Mouse (Mus musculus) hindbrain, embryonic 11.5 days (tissue): ENCODE measurements around the gene Ankrd31. TPM values are rescaled to one million over a fixed set of nuclear protein-coding genes. Genes with fewer than 3 reads are reported as not detected.
"Not testable (repeated sequence)": the region's sequence is repeated elsewhere in the genome, so short reads cannot be mapped to it uniquely, and the experiment has no call there.

Source experiments
- ATAC-seq: fragments of 200-750 bp; cut with Nextera tagmentation; 2 replicates; pipeline ENCODE4 v1.8.0; 2017; ENCODE audit warnings: mild to moderate bottlenecking, moderate TSS enrichment, moderate library complexity; ENCODE audit not compliant: low FRiP score
- DNase-seq: peaks from one replicate; pipeline ENCODE4 v3.0.0-alpha.2; 2015; ENCODE audit warnings: low spot score
- H3K27ac ChIP-seq: fragments of 300-500 bp; sonication (generic); 2 replicates; pipeline ENCODE4 v1.5.1; 2014; ENCODE audit warnings: mild to moderate bottlenecking, low read depth, low read length
- H3K27me3 ChIP-seq: fragments of 300-500 bp; sonication (generic); 2 replicates; pipeline ENCODE4 v1.6.1; 2014; ENCODE audit warnings: mild to moderate bottlenecking, low read length, moderate library complexity, mixed read lengths; ENCODE audit not compliant: control insufficient read depth, insufficient read depth
- H3K36me3 ChIP-seq: fragments of 300-500 bp; sonication (generic); 2 replicates; pipeline ENCODE4 v1.6.1; 2014; ENCODE audit warnings: mild to moderate bottlenecking, low read length, moderate library complexity, mixed read lengths; ENCODE audit not compliant: control insufficient read depth, insufficient read depth
- H3K4me1 ChIP-seq: fragments of 300-500 bp; sonication (generic); replicated peaks from 2 replicates; pipeline ENCODE4 v1.6.1; 2014; ENCODE audit warnings: low read length, mixed read lengths; ENCODE audit not compliant: control insufficient read depth, insufficient read depth
- H3K4me2 ChIP-seq: fragments of 300-500 bp; sonication (generic); replicated peaks from 2 replicates; pipeline ENCODE4 v1.6.1; 2014; ENCODE audit warnings: mild to moderate bottlenecking, low read depth, low read length
- H3K4me3 ChIP-seq: fragments of 300-500 bp; sonication (generic); 2 replicates; pipeline ENCODE4 v1.5.1; 2014; ENCODE audit warnings: low read depth, low read length
- H3K9ac ChIP-seq: fragments of 300-500 bp; sonication (generic); 2 replicates; pipeline ENCODE4 v1.6.1; 2014; ENCODE audit warnings: low read depth, low read length
- H3K9me3 ChIP-seq: fragments of 300-500 bp; sonication (generic); 2 replicates; pipeline ENCODE4 v1.6.1; 2016; ENCODE audit warnings: low read length; ENCODE audit not compliant: control insufficient read depth
- WGBS: fragments of 180-500 bp; shearing (Covaris S2); extraction: QIAGEN DNeasy Blood & Tissue Kit; methylation state at CpG from one replicate; pipeline ENCODE4 v1.1.7; 2014; 5-methylcytosine and 5-hydroxymethylcytosine counted together
- polyA plus RNA-seq: library from polyadenylated mRNA; unstranded; fragments of >200 nt; fragmentation: Nextera tagmentation; extraction: Ambion mirVana; gene quantifications from 2 replicates; pipeline ENCODE4 v1.2.1, GENCODE M21; 2014

Gene Ankrd31
- polyA plus RNA-seq, 1 experiment from 2014 or later = not detected

GRCm38 (mm10) chr13:96730116-96730515 is 18.0 kb upstream of the Ankrd31 start:
- no peaks in the 10 kb centered on the region for H3K4me1 ChIP-seq
- H3K9me3 ChIP-seq = no peaks in the 10 kb centered on the region
- no peaks in the 10 kb centered on the region for H3K27me3 ChIP-seq
- no peak overlapping the region for H3K9ac ChIP-seq
- no peak overlapping the region for H3K4me2 ChIP-seq
- ATAC-seq = no peak
- 89% methylated on average over 1 of the region's 1 CpGs for WGBS
- H3K36me3 ChIP-seq = no peaks in the 10 kb centered on the region
- DNase-seq = no peak
- no peak overlapping the region for H3K4me3 ChIP-seq
- H3K27ac ChIP-seq = no peak overlapping the region

- Histone ChIP-seq H3K4me1 (no peaks in the 10 kb centered on the region), H3K27me3 (no peaks in the 10 kb centered on the region), H3K4me3 (no peak overlapping the region), H3K9ac (no peak overlapping the region), H3K36me3 (no peaks in the 10 kb centered on the region), H3K27ac (no peak overlapping the region), H3K9me3 (no peaks in the 10 kb centered on the region), H3K4me2 (no peak overlapping the region)
- ATAC-seq (no peak), DNase-seq (no peak)
- WGBS = 50% methylated on average over 1 of the region's 1 CpGs
These were observed 12.9 kb upstream of the Ankrd31 start for GRCm38 (mm10) chr13:96735175-96735574.

GRCm38 (mm10) chr13:96740159-96740558 is 7.9 kb upstream of the Ankrd31 start:
- no peak overlapping the region for H3K9ac ChIP-seq
- WGBS = 91% methylated on average over 2 of the region's 2 CpGs
- no peaks in the 10 kb centered on the region for H3K27me3 ChIP-seq
- ATAC-seq (no peak), DNase-seq (no peak)
- H3K4me2 ChIP-seq = no peak overlapping the region
- no peak overlapping the region for H3K27ac ChIP-seq
- no peaks in the 10 kb centered on the region for H3K36me3 ChIP-seq
- no peaks in the 10 kb centered on the region for H3K4me1 ChIP-seq
- no peak overlapping the region for H3K4me3 ChIP-seq
- H3K9me3 ChIP-seq = no peaks in the 10 kb centered on the region

DNA sequence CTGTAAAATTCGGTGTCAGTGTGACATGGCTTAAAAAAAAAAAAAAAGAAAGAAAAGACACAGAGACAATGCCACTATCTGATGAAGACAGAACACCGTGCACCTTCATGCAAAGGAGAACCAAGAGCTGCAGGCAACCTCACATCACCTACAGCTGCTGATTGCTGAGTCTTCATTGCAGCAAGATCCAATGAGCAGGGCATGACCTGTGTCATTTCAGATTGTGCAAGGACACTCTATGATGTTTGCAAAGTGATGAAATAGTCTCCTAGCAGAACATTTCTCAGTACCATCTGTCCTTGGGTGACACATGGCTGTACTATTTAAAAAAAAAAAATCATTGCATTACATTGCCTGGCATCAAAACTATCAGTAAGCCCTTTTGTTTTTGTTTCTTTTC is 5.2 kb upstream of the Ankrd31 start:
- ATAC-seq (no peak), DNase-seq (no peak)
- 89% methylated on average over 2 of the region's 2 CpGs for WGBS

DNA sequence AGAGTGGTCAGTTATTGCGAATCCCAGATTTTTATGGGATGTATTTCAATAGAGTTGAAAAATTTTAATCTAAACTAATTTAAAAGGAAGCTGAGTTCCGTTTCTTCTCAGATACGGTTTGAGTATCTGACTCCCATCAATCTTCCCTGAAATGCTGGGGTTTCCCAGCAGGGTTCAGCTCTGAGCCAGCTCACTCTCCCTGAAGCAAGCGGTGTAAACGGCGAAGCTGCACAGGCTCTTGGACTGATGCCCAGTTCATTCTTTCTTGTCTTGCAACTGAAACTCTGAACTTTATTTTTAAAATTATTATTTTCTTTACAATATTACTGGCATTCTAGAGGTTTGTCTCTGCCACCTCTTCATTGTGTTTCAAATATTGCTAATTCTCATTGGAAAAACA is 2.0 kb upstream of the Ankrd31 start:
- 53% methylated on average over 6 of the region's 6 CpGs for WGBS
- no peak overlapping the region for H3K4me3 ChIP-seq
- no peak overlapping the region for H3K27ac ChIP-seq
- no peak for ATAC-seq
- no peak overlapping the region for H3K9ac ChIP-seq
- no peak for DNase-seq
- no peaks in the 10 kb centered on the region for H3K9me3 ChIP-seq
- no peaks in the 10 kb centered on the region for H3K4me1 ChIP-seq
- H3K36me3 ChIP-seq = no peaks in the 10 kb centered on the region
- H3K27me3 ChIP-seq = no peaks in the 10 kb centered on the region
- no peak overlapping the region for H3K4me2 ChIP-seq

More for the DNA sequence above, 5.2 kb upstream of the Ankrd31 start:
- H3K9ac ChIP-seq = no peak overlapping the region
- H3K27ac ChIP-seq = no peak overlapping the region
- no peaks in the 10 kb centered on the region for H3K36me3 ChIP-seq
- no peak overlapping the region for H3K4me3 ChIP-seq
- H3K9me3 ChIP-seq = no peaks in the 10 kb centered on the region
- no peaks in the 10 kb centered on the region for H3K27me3 ChIP-seq
- no peak overlapping the region for H3K4me2 ChIP-seq
- H3K4me1 ChIP-seq = no peaks in the 10 kb centered on the region

DNA sequence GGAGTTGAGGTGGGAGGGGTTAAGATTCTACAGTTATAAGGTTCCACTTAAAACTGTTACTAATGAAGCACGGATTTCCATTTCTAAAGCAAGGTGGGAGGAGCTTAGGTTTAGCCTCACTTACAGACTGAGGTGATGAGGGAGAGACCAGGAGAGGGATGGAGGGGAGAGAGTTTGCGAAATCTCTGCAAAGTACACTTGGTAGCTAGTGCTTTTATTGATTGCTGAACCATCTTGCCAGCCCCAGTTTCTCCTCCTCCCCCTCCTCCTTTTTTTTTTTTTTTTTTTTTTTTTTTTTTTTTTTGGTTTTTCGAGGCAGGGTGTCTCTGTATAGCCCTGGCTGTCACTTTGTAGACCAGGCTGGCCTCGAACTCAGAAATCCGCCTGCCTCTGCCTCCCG is 1.8 kb downstream of the Ankrd31 start:
- H3K4me2 ChIP-seq = no peak overlapping the region
- WGBS = 85% methylated on average over 6 of the region's 6 CpGs
- DNase-seq = no peak
- H3K27ac ChIP-seq = no peak overlapping the region
- no peaks in the 10 kb centered on the region for H3K4me1 ChIP-seq
- H3K9ac ChIP-seq = no peak overlapping the region
- no peak overlapping the region for H3K4me3 ChIP-seq
- no peaks in the 10 kb centered on the region for H3K36me3 ChIP-seq
- no peaks in the 10 kb centered on the region for H3K9me3 ChIP-seq
- H3K27me3 ChIP-seq = no peaks in the 10 kb centered on the region
- no peak for ATAC-seq

DNA sequence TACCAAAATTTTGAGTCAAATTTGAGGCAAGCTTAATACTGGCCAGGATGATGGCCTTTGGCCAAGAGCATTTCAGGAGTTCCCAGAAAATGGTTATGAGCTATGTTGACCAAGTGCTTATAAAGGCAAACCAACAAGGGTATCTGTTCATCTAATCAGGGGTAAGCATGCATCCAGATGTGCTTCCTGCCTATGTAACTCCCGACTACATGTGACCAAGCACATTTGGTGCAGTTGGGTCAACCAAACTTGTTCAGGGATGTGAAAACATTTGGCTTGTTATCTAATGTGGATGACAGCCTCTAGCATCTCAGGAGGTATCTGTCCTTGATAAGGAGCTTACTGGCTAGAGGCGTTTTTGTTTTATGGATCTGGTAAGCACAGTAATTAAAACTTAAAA is 12.8 kb downstream of the Ankrd31 start:
- 86% methylated on average over 2 of the region's 2 CpGs for WGBS

DNA sequence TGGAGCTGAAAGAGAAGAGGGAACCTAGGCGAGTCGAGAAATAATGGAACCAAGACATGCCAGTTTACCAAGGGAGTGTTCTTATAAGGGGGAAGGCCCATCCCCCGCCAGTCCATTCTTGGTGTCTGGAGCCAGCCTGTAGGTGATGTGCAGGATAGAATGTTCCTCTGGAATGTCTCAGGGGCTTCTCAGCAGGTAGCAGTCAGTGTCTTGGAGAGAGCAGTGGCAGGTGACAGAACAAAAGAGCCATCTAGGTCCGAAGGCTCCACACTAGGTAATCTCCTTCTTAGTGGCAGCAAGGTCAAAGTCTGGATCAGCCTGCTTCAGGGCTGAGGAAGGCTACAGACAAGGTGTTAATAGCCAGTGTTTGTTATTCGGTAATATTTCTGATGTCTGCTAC is 38.0 kb downstream of the Ankrd31 start:
- H3K36me3 ChIP-seq, H3K4me2 ChIP-seq, H3K9ac ChIP-seq, H3K4me3 ChIP-seq, H3K27ac ChIP-seq, DNase-seq, ATAC-seq, H3K4me1 ChIP-seq, H3K9me3 ChIP-seq, H3K27me3 ChIP-seq: not testable (repeated sequence)
- 85% methylated on average over 5 of the region's 5 CpGs for WGBS

More for the DNA sequence above, 12.8 kb downstream of the Ankrd31 start:
- no peak for ATAC-seq
- H3K9ac ChIP-seq = no peak overlapping the region
- no peak for DNase-seq
- no peaks in the 10 kb centered on the region for H3K9me3 ChIP-seq
- no peak overlapping the region for H3K4me2 ChIP-seq
- no peak overlapping the region for H3K4me3 ChIP-seq
- H3K36me3 ChIP-seq = no peaks in the 10 kb centered on the region
- no peaks in the 10 kb centered on the region for H3K4me1 ChIP-seq
- no peaks in the 10 kb centered on the region for H3K27me3 ChIP-seq
- no peak overlapping the region for H3K27ac ChIP-seq

DNA sequence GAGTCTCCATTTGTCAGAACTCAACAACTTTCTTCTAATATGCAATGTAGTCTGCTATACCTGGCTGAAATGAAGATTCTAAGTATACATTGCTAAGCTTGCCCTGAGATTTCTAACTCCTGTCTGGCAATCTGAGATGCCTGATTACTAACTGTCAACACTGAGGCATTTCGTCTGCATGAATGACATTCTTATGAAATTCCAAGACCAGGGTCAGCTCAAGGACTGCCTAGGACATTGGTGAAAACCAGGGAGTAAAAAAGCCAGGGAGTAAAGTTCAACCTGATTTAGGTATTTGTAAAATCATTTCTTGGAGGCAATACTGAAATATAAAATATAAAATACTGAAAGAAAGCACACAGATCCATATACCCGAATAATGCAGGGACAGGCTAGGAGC is 45.4 kb downstream of the Ankrd31 start:
- Histone ChIP-seq H3K27ac (no peak overlapping the region), H3K4me3 (no peak overlapping the region), H3K4me2 (no peak overlapping the region), H3K36me3 (no peaks in the 10 kb centered on the region), H3K27me3 (no peaks in the 10 kb centered on the region), H3K9me3 (no peaks in the 10 kb centered on the region), H3K9ac (no peak overlapping the region), H3K4me1 (no peaks in the 10 kb centered on the region)
- DNase-seq = no peak
- no peak for ATAC-seq
- WGBS = 83% methylated on average over 2 of the region's 2 CpGs
